Mouse (Mus musculus): ENCODE results near the gene Glul.

DNA sequence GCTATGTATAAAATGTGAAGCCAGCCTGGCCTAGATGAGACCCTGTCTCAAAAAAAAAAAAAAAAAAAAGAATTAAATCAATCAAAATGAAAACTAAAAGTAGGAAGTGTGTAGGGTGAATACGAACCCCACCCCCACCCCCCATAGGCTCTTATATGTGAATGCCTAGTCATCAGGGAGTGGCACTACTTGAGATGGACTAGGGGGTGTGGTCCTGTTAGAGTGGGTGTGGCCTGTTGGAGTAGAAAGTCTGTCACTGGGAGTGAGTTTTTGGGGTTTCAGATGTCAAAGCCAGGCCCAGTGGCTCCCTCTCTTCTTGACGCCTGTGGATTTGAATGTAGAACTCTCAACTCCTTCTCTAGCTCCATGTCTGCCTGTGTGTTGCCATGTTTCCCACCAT, 37.3 kb downstream of the Glul start:
- TF ChIP-seq MAX (IDR thresholded peaks at IDR 0.05; ENCODE audit: low read depth): no peak
- no peak for TF ChIP-seq REST (IDR thresholded peaks at IDR 0.05; ENCODE audit: insufficient read depth, insufficient read length)
- no peak for TF ChIP-seq USF1 (IDR thresholded peaks at IDR 0.05; ENCODE audit: low read depth)
- TF ChIP-seq CEBPB (IDR thresholded peaks at IDR 0.05; ENCODE audit: insufficient read depth, poor library complexity, severe bottlenecking): no peak
- no peak for TF ChIP-seq POLR2AphosphoS2 (IDR thresholded peaks at IDR 0.05; ENCODE audit: insufficient read length, low read depth)
- TF ChIP-seq MYOG (IDR thresholded peaks at IDR 0.05; ENCODE audit: control insufficient read depth in 1 of 3, insufficient read depth in 1 of 3, insufficient read length in 2 of 3, low read depth in 2 of 3): no peak
- TF ChIP-seq POLR2A (IDR thresholded peaks at IDR 0.05; ENCODE audit: insufficient read length, low read depth): no peak
- no peak for TF ChIP-seq E2F4 (IDR thresholded peaks at IDR 0.05; ENCODE audit: insufficient read depth)
